ENCODE assay signal across 19 mouse cellular contexts in genomic region chr10:94144581-94144980, GRCm38 (mm10). TPM values are rescaled to one million over a fixed set of nuclear protein-coding genes. Genes with fewer than 3 reads are reported as not detected.
DNase-seq lines count a peak whose midpoint lies in the region; ATAC-seq lines count a peak whose summit lies in the region.
"Had no signal": no experiment of that assay in that cellular context is flagged by ENCODE, and none has a peak within 500 bp of the region (broad histone marks: within the 10 kb centered on the region; RNA-seq: fewer than 3 reads in every experiment).

No protein-coding gene starts in this region.

- 70% methylated on average over 5 of the region's 5 CpGs for WGBS in forebrain, embryonic 14.5 days
- 74% methylated on average over 5 of the region's 5 CpGs for WGBS in forebrain, embryonic 13.5 days
- 65% methylated on average over 5 of the region's 5 CpGs for WGBS in limb, embryonic 12.5 days
- WGBS in limb, embryonic 10.5 days = 88% methylated on average over 5 of the region's 5 CpGs
- WGBS in midbrain, embryonic 14.5 days = 82% methylated on average over 5 of the region's 5 CpGs
- 86% methylated on average over 5 of the region's 5 CpGs for WGBS in midbrain, embryonic 16.5 days

- peak; percentile 62 for DNase-seq in forebrain, embryonic 14.5 days (ENCODE audit: low spot score)
- no peak for DNase-seq in limb, embryonic 10.5 days (ENCODE audit: low spot score)
- peak; percentile 17 for DNase-seq in midbrain, embryonic 14.5 days
- DNase-seq: adrenal gland, postnatal 14 days; gastrocnemius, postnatal 10 days; heart, postnatal 10 days; kidney, adult 8-10 months; kidney, postnatal 10 days; lung, adult 2 months; thymus, adult 2 months; thymus, postnatal 4 days had no signal

- no peak overlapping the region for H3K4me2 ChIP-seq in forebrain, embryonic 14.5 days (ENCODE audit: low read length)
- no peak overlapping the region for H3K4me2 ChIP-seq in forebrain, embryonic 13.5 days
- H3K4me2 ChIP-seq in limb, embryonic 12.5 days = no peak overlapping the region
- H3K4me2 ChIP-seq in midbrain, embryonic 14.5 days (ENCODE audit: low read length) = no peak overlapping the region
- no peak overlapping the region for H3K4me2 ChIP-seq in midbrain, embryonic 16.5 days (ENCODE audit: low read length)
- H3K4me2 ChIP-seq: heart, embryonic 11.5 days; liver, embryonic 12.5 days; neural tube, embryonic 15.5 days had no signal

- no peak overlapping the region for H3K4me3 ChIP-seq in forebrain, embryonic 14.5 days (ENCODE audit: low read depth, low read length)
- no peak overlapping the region for H3K4me3 ChIP-seq in forebrain, embryonic 13.5 days
- H3K4me3 ChIP-seq in limb, embryonic 12.5 days (replicated peaks) = no peak overlapping the region
- no peak overlapping the region for H3K4me3 ChIP-seq in limb, embryonic 10.5 days
- no peak overlapping the region for H3K4me3 ChIP-seq in midbrain, embryonic 14.5 days (replicated peaks; ENCODE audit: low read depth, low read length)
- H3K4me3 ChIP-seq in midbrain, embryonic 16.5 days (ENCODE audit: low read depth, low read length) = no peak overlapping the region
- H3K4me3 ChIP-seq: hindbrain, embryonic 10.5 days; liver, embryonic 12.5 days; neural tube, embryonic 15.5 days had no signal

- H3K9me3 ChIP-seq in forebrain, embryonic 14.5 days (replicated peaks; ENCODE audit: control insufficient read depth, low read length) = no peaks in the 10 kb centered on the region
- H3K9me3 ChIP-seq in forebrain, embryonic 13.5 days (replicated peaks) = no peaks in the 10 kb centered on the region
- H3K9me3 ChIP-seq in limb, embryonic 12.5 days = no peaks in the 10 kb centered on the region
- no peaks in the 10 kb centered on the region for H3K9me3 ChIP-seq in limb, embryonic 10.5 days (replicated peaks)
- H3K9me3 ChIP-seq in midbrain, embryonic 14.5 days (ENCODE audit: control insufficient read depth, low read length) = no peaks in the 10 kb centered on the region
- no peaks in the 10 kb centered on the region for H3K9me3 ChIP-seq in midbrain, embryonic 16.5 days (replicated peaks; ENCODE audit: control insufficient read depth, low read length, poor library complexity, severe bottlenecking)
- H3K9me3 ChIP-seq: hindbrain, embryonic 10.5 days; liver, embryonic 12.5 days; neural tube, embryonic 15.5 days had no signal

- peaks cover 6% of the 10 kb centered on the region; the same call in 1 of the 2 replicates for H3K4me1 ChIP-seq in forebrain, embryonic 14.5 days (ENCODE audit: control insufficient read depth, insufficient read depth, low read length)
- peaks cover 14% of the 10 kb centered on the region for H3K4me1 ChIP-seq in forebrain, embryonic 13.5 days
- peaks cover 27% of the 10 kb centered on the region for H3K4me1 ChIP-seq in limb, embryonic 12.5 days (replicated peaks)
- H3K4me1 ChIP-seq in limb, embryonic 10.5 days = peaks cover 21% of the 10 kb centered on the region
- peaks cover 9% of the 10 kb centered on the region for H3K4me1 ChIP-seq in midbrain, embryonic 14.5 days (ENCODE audit: control insufficient read depth, insufficient read depth, low read length)
- peaks cover 16% of the 10 kb centered on the region for H3K4me1 ChIP-seq in midbrain, embryonic 16.5 days (ENCODE audit: control insufficient read depth, insufficient read depth, low read length)

- H3K36me3 ChIP-seq in forebrain, embryonic 14.5 days (ENCODE audit: control insufficient read depth, insufficient read depth, low read length) = no peaks in the 10 kb centered on the region
- no peaks in the 10 kb centered on the region for H3K36me3 ChIP-seq in forebrain, embryonic 13.5 days (ENCODE audit: poor library complexity, severe bottlenecking)
- no peaks in the 10 kb centered on the region for H3K36me3 ChIP-seq in limb, embryonic 12.5 days
- H3K36me3 ChIP-seq in limb, embryonic 10.5 days = peaks cover 19% of the 10 kb centered on the region
- peaks cover 6% of the 10 kb centered on the region; the same call in 1 of the 2 replicates for H3K36me3 ChIP-seq in midbrain, embryonic 14.5 days (ENCODE audit: control insufficient read depth, insufficient read depth, low read length)
- no peaks in the 10 kb centered on the region for H3K36me3 ChIP-seq in midbrain, embryonic 16.5 days (ENCODE audit: control insufficient read depth, insufficient read depth, low read length)
- H3K36me3 ChIP-seq: neural tube, embryonic 15.5 days had no signal

- H3K27me3 ChIP-seq in forebrain, embryonic 14.5 days (replicated peaks; ENCODE audit: control insufficient read depth, insufficient read depth, low read length) = no peaks in the 10 kb centered on the region
- no peaks in the 10 kb centered on the region for H3K27me3 ChIP-seq in forebrain, embryonic 13.5 days
- no peaks in the 10 kb centered on the region for H3K27me3 ChIP-seq in limb, embryonic 12.5 days
- H3K27me3 ChIP-seq in limb, embryonic 10.5 days (ENCODE audit: low read depth, poor library complexity, severe bottlenecking) = no peaks in the 10 kb centered on the region
- no peaks in the 10 kb centered on the region for H3K27me3 ChIP-seq in midbrain, embryonic 14.5 days (ENCODE audit: control insufficient read depth, insufficient read depth, low read length)
- H3K27me3 ChIP-seq in midbrain, embryonic 16.5 days (ENCODE audit: control insufficient read depth, insufficient read depth, low read depth, low read length) = no peaks in the 10 kb centered on the region
- H3K27me3 ChIP-seq: liver, embryonic 12.5 days; neural tube, embryonic 15.5 days had no signal

- no peak for ATAC-seq in forebrain, embryonic 14.5 days
- ATAC-seq in forebrain, embryonic 13.5 days = no peak
- no peak for ATAC-seq in limb, embryonic 12.5 days (ENCODE audit: insufficient number of reproducible peaks, insufficient read depth, low FRiP score, low TSS enrichment, low read depth)
- ATAC-seq in midbrain, embryonic 14.5 days (ENCODE audit: low FRiP score, low TSS enrichment) = no peak
- no peak for ATAC-seq in midbrain, embryonic 16.5 days
- ATAC-seq in frontal cortex, adult (ENCODE audit: low TSS enrichment) = no peak
- ATAC-seq: liver, embryonic 12.5 days had no signal

- H3K9ac ChIP-seq in forebrain, embryonic 14.5 days (ENCODE audit: low read length) = no peak overlapping the region
- H3K9ac ChIP-seq in forebrain, embryonic 13.5 days = no peak overlapping the region
- no peak overlapping the region for H3K9ac ChIP-seq in limb, embryonic 12.5 days (replicated peaks)
- no peak overlapping the region for H3K9ac ChIP-seq in midbrain, embryonic 14.5 days (replicated peaks; ENCODE audit: low read length)
- no peak overlapping the region for H3K9ac ChIP-seq in midbrain, embryonic 16.5 days (ENCODE audit: low read depth, low read length)
- H3K9ac ChIP-seq: liver, embryonic 12.5 days; neural tube, embryonic 15.5 days had no signal

- no peak overlapping the region for H3K27ac ChIP-seq in forebrain, embryonic 14.5 days (ENCODE audit: low read depth, low read length)
- no peak overlapping the region for H3K27ac ChIP-seq in forebrain, embryonic 13.5 days
- H3K27ac ChIP-seq in limb, embryonic 12.5 days = 0 out of 2 replicates have a peak overlapping the region, but pooled peaks have one; percentile 45
- no peak overlapping the region for H3K27ac ChIP-seq in limb, embryonic 10.5 days
- no peak overlapping the region for H3K27ac ChIP-seq in midbrain, embryonic 14.5 days (replicated peaks; ENCODE audit: low read depth, low read length)
- H3K27ac ChIP-seq in midbrain, embryonic 16.5 days (ENCODE audit: low read length) = no peak overlapping the region
- H3K27ac ChIP-seq: hindbrain, embryonic 10.5 days; liver, embryonic 12.5 days; neural tube, embryonic 15.5 days had no signal

RNA-seq across cellular contexts. Expression of gene Nr2c1, which starts 3.2 kb away (rescaled TPM):
- polyA plus RNA-seq in forebrain, embryonic 14.5 days (2014; fragmentation: Nextera tagmentation; extraction: Ambion mirVana) = 7.6 and 8.0 TPM in 2 replicates
- 7.8 and 8.6 TPM in 2 replicates for polyA plus RNA-seq in forebrain, embryonic 13.5 days (2015; fragmentation: Nextera tagmentation; extraction: Ambion mirVana)
- 11.4 and 12.4 TPM in 2 replicates for polyA plus RNA-seq in limb, embryonic 12.5 days (2016; fragmentation: Nextera tagmentation; extraction: Ambion mirVana)
- 12.1 and 12.7 TPM in 2 replicates for polyA plus RNA-seq in limb, embryonic 10.5 days (2016; fragmentation: Nextera tagmentation; extraction: Ambion mirVana)
- 7.3 and 8.6 TPM in 2 replicates for polyA plus RNA-seq in midbrain, embryonic 14.5 days (2014; fragmentation: Nextera tagmentation; extraction: Ambion mirVana)
- polyA plus RNA-seq in midbrain, embryonic 16.5 days (2015; fragmentation: Nextera tagmentation; extraction: Ambion mirVana) = 8.0 and 9.3 TPM in 2 replicates

RNA-seq across cellular contexts. Expression of gene Ndufa12, which starts 53.9 kb away (rescaled TPM):
- polyA plus RNA-seq in forebrain, embryonic 14.5 days (2014; fragmentation: Nextera tagmentation; extraction: Ambion mirVana) = 417 and 485 TPM in 2 replicates
- 376 and 416 TPM in 2 replicates for polyA plus RNA-seq in forebrain, embryonic 13.5 days (2015; fragmentation: Nextera tagmentation; extraction: Ambion mirVana)
- 449 and 455 TPM in 2 replicates for polyA plus RNA-seq in limb, embryonic 12.5 days (2016; fragmentation: Nextera tagmentation; extraction: Ambion mirVana)
- polyA plus RNA-seq in limb, embryonic 10.5 days (2016; fragmentation: Nextera tagmentation; extraction: Ambion mirVana) = 495 and 559 TPM in 2 replicates
- polyA plus RNA-seq in midbrain, embryonic 14.5 days (2014; fragmentation: Nextera tagmentation; extraction: Ambion mirVana) = 412 and 492 TPM in 2 replicates
- polyA plus RNA-seq in midbrain, embryonic 16.5 days (2015; fragmentation: Nextera tagmentation; extraction: Ambion mirVana) = 291 and 304 TPM in 2 replicates
